Mouse (Mus musculus): ENCODE results near the gene Pcsk5. TPM values are rescaled to one million over a fixed set of nuclear protein-coding genes. Genes with fewer than 3 reads are reported as not detected.

The Pcsk5 gene
- polyA plus RNA-seq, 1 experiment from 2014 or later, result not detected

DNA sequence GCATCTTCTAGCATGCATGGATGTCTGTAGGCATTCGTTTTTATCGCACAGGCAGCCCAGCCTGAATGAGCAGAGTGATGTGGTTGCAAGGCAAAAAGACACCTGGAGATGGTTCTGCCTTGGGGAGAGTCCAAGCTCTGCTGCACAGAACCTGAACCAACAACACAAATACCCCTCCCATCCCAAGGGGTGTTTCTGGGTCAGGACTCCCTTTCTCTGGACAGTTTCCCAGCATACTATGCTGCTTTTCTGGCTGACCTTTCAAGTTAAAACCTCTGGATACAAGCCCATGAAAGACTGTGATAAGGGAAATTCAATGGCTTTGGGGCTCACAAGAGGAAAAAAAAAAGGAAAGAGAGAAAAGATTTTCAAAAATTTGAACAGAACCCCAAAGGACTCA lies 6.1 kb downstream of the Pcsk5 start:
- no peaks in the 10 kb centered on the region for H3K36me3 ChIP-seq (ENCODE audit: inconsistent target)
- no peaks in the 10 kb centered on the region for H3K79me2 ChIP-seq (ENCODE audit: inconsistent target)
- no peak overlapping the region for H3K27ac ChIP-seq
- WGBS (ENCODE audit: missing documents), result 90% methylated on average over 2 of the region's 2 CpGs
- H3K4me3 ChIP-seq (ENCODE audit: inconsistent target), result no peak overlapping the region

DNA sequence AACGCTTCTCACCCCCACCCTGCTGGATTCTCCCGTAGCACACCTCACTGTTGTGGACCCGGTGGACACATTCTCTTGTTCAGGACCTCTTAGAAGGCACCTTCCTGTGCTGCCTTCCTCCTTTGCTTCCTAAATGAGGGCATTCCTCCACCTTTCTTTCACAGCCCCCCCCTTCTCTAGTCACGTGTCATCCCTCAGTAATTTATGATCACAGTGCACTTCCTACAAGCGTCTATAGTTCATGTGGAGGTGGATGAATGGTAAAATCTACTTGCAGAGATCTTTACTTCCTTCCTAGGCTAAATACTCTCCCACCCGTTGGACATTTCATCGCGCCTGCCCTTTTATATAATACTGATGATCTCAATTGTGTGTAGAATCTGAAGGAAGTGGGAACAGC lies 9.0 kb downstream of the Pcsk5 start:
- no peak overlapping the region for H3K4me3 ChIP-seq (ENCODE audit: inconsistent target)
- H3K36me3 ChIP-seq (ENCODE audit: inconsistent target), result no peaks in the 10 kb centered on the region
- H3K79me2 ChIP-seq (ENCODE audit: inconsistent target), result no peaks in the 10 kb centered on the region
- no peak overlapping the region for H3K27ac ChIP-seq
- WGBS (ENCODE audit: missing documents), result 6% methylated on average over 8 of the region's 8 CpGs

DNA sequence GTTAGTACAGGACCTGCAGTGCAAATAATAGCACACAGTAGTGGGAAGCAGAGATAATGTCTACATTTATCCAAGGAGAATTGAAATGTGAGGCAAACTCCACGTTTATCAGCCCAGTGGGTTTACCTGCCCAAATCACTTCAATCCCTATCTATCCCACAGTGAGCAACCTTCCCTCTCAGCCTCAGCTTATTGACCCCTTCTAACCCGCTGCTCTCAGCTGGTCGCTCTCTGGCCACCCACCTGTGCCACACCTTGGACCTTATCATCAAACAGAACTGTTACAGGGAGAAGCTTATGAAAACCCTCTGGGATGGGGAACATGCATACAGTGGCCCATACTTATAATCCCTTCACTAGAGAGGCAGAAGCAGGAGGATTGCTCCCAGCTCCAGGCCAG lies 10.7 kb downstream of the Pcsk5 start:
- Histone ChIP-seq H3K4me3 (ENCODE audit: inconsistent target) (no peak overlapping the region), H3K79me2 (ENCODE audit: inconsistent target) (no peaks in the 10 kb centered on the region), H3K27ac (no peak overlapping the region), H3K36me3 (ENCODE audit: inconsistent target) (no peaks in the 10 kb centered on the region)
- 92% methylated on average over 3 of the region's 3 CpGs for WGBS (ENCODE audit: missing documents)

DNA sequence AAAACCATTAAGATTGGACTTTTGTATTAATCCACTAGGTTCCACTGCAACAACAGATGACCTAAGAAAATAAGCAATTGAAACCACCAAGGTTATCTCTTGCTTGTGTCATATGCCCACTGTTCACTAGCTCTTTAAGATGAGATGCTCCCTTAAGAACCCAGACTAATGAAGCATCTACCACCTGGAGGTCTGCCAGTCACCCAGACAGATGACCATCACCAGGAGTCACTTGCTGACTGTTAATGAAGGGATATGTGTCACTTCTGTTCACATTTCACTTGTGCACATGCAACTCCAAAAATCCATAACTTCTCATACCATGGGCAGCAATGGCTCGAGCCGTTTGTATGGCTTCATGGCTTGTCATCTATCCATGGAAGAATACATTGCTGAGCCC lies 17.4 kb downstream of the Pcsk5 start:
- no peaks in the 10 kb centered on the region for H3K36me3 ChIP-seq (ENCODE audit: inconsistent target)
- no peak overlapping the region for H3K4me3 ChIP-seq (ENCODE audit: inconsistent target)
- WGBS (ENCODE audit: missing documents), result 83% methylated on average over 2 of the region's 2 CpGs
- no peaks in the 10 kb centered on the region for H3K79me2 ChIP-seq (ENCODE audit: inconsistent target)
- H3K27ac ChIP-seq, result no peak overlapping the region

DNA sequence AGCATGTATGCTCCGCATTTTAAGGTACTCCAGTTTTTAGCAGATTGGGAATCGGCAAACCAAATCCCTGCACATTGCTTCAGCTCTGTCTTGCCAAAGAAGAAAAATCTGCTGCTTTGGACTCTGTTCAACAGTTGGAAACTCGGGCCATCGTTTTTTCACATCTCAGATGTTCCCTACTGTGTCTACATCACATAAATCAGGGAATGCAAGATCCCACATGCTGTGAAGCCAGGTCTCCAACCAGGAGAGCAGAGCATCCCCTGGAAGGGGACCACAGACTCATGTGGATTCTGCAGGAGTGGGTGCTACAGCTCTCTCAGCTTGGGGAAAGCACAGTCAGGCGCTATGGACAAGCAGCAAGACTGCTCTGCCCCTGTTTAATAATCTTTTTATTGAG lies 18.4 kb downstream of the Pcsk5 start:
- H3K27ac ChIP-seq, result no peak overlapping the region
- WGBS (ENCODE audit: missing documents), result 80% methylated on average over 5 of the region's 5 CpGs
- H3K36me3 ChIP-seq (ENCODE audit: inconsistent target), result no peaks in the 10 kb centered on the region
- H3K4me3 ChIP-seq (ENCODE audit: inconsistent target), result no peak overlapping the region
- no peaks in the 10 kb centered on the region for H3K79me2 ChIP-seq (ENCODE audit: inconsistent target)

DNA sequence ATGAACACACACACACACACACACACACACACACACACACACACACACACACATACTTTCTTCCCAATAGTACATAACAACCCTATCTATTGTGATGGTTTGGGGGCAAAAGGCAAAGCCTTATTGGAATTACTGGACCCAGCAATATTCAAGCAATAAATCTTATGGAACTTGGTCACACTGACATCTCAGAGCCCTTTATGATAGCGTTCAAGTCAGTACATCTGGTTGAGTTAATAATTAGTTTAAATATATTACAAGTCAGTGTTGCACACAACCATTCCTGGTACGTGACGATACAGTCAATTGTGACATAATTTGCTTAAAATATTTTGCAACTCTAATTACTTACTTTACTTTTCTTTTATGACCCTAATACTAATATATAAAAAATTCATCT lies 22.4 kb downstream of the Pcsk5 start:
- Histone ChIP-seq H3K36me3 (ENCODE audit: inconsistent target) (no peaks in the 10 kb centered on the region), H3K4me3 (ENCODE audit: inconsistent target) (no peak overlapping the region), H3K79me2 (ENCODE audit: inconsistent target) (no peaks in the 10 kb centered on the region), H3K27ac (no peak overlapping the region)
- 81% methylated on average over 3 of the region's 3 CpGs for WGBS (ENCODE audit: missing documents)

DNA sequence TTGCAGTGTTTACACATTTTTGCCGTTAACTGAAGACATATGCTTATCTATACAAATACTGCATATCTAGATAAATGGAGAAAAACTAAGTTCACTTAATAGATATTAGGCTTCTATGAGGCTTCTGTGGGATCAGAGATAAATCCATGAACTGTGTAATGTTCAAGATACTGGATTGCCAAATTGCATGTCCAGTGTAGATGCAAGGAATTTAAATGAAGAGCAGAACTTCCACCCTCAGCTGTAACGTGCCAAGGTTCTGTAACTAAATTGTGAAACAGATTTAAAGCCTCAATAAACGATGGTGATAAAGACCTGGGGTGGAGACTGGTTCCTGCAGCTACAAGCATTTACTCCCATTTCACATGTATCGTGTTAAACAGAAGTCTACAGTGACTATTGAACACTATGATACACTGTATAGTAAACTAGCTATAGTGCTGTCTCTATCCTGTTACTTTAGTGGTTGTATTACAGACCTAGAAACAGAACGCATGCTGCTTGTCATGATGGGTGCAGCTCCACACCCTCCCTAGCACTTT lies 23.9 kb downstream of the Pcsk5 start:
- Histone ChIP-seq H3K79me2 (ENCODE audit: inconsistent target) (no peaks in the 10 kb centered on the region), H3K27ac (no peak overlapping the region), H3K36me3 (ENCODE audit: inconsistent target) (no peaks in the 10 kb centered on the region), H3K4me3 (ENCODE audit: inconsistent target) (no peak overlapping the region)
- 90% methylated on average over 5 of the region's 5 CpGs for WGBS (ENCODE audit: missing documents)

DNA sequence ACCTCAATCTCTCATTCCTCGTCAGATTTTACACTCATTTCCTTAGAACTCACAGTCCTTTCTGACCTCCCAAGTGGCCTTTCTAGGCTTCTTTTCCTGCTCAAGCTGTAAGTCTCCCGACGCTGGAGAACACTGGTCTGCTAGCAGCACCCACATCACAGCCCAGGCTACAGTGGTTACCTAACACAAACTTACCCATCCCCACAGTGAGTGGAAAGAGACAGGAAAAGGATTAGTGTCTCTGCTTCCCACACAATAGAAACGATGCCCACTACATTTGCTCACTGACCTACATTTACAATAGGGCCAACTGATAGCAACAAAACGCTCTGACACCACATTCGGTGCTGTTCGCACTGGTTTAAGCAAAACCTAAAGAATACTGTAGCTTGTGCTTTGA lies 24.8 kb downstream of the Pcsk5 start:
- WGBS (ENCODE audit: missing documents), result 75% methylated on average over 7 of the region's 7 CpGs
- H3K4me3 ChIP-seq (ENCODE audit: inconsistent target), result no peak overlapping the region
- no peaks in the 10 kb centered on the region for H3K79me2 ChIP-seq (ENCODE audit: inconsistent target)
- H3K27ac ChIP-seq, result no peak overlapping the region
- H3K36me3 ChIP-seq (ENCODE audit: inconsistent target), result no peaks in the 10 kb centered on the region

DNA sequence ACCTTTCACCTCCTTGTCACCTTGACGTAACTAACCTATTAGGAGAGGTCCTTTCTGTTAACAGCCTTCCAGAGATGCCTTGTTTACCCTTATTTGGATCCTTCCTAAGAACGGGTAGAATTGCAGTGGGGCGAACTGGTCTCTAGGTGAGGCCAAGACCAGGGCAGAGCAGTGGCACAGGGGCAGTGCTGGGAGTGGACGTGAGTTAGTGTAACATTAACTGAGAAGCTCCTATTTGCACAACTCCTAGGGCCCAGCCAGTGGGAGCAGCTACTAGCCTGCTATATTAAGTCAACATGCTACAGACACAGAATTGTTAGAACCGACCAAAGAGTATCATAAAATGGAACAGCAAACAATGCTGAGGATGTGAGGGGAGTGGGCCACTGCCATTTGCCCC lies 30.8 kb downstream of the Pcsk5 start:
- no peaks in the 10 kb centered on the region for H3K36me3 ChIP-seq (ENCODE audit: inconsistent target)
- 95% methylated on average over 5 of the region's 5 CpGs for WGBS (ENCODE audit: missing documents)
- no peaks in the 10 kb centered on the region for H3K79me2 ChIP-seq (ENCODE audit: inconsistent target)
- H3K4me3 ChIP-seq (ENCODE audit: inconsistent target), result no peak overlapping the region
- H3K27ac ChIP-seq, result no peak overlapping the region

DNA sequence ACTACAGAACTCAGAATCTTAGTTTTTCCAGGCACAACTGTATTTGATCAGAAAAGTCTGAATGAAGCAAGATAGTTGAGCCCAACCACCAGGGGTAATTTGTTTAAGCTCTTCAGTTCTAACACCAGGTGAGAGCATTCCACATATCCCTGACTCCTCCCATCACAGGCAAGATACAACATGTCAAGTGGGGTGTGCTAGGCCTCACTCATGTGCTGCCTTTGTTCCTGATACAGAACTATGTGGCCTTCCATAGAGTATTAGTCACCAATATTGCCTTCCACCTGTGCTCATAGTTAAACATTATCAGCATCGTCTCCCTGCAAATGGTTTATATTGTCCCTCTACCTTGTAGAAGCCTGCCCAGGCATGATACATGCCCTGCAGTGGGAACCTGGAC lies 36.6 kb downstream of the Pcsk5 start:
- H3K27ac ChIP-seq, result no peak overlapping the region
- 82% methylated on average over 1 of the region's 1 CpGs for WGBS (ENCODE audit: missing documents)
- no peaks in the 10 kb centered on the region for H3K36me3 ChIP-seq (ENCODE audit: inconsistent target)
- H3K79me2 ChIP-seq (ENCODE audit: inconsistent target), result no peaks in the 10 kb centered on the region
- H3K4me3 ChIP-seq (ENCODE audit: inconsistent target), result no peak overlapping the region

DNA sequence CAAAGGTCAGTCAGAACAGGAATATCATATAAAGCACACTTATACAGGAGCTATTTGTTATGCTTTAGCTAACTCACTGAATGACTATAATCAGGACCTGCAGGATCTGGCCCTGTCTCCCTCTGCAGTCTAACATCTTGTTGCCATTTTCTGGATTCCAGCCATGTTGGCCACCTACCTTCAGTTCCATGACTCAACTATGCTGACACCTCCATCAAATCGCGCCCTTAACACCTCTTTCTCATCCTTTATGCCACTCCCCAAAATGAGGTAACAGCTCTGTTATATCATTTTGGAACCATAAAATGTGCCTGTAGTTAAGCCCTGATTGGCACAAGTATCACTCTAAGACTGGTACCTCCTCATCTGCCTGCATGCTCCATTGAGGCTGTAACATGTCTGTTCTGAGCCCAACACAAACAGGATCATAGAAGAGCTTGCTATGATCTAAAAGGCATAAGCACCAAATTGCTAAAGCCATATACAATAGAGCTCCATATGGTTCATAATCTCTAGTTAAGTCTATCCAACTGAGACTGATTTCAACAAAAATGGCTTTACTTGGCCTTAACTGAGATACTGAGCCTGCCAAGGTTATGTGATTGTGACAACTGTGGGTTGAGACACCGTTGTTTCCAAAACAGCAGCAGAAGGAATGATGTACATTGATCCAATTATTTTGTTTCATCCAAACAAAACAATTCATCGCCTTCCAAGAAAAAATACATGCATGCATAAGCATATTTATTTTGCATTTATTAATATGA lies 37.8 kb downstream of the Pcsk5 start:
- Histone ChIP-seq H3K79me2 (ENCODE audit: inconsistent target) (no peaks in the 10 kb centered on the region), H3K36me3 (ENCODE audit: inconsistent target) (no peaks in the 10 kb centered on the region), H3K4me3 (ENCODE audit: inconsistent target) (no peak overlapping the region), H3K27ac (no peak overlapping the region)
- WGBS (ENCODE audit: missing documents), result 95% methylated on average over 4 of the region's 4 CpGs

DNA sequence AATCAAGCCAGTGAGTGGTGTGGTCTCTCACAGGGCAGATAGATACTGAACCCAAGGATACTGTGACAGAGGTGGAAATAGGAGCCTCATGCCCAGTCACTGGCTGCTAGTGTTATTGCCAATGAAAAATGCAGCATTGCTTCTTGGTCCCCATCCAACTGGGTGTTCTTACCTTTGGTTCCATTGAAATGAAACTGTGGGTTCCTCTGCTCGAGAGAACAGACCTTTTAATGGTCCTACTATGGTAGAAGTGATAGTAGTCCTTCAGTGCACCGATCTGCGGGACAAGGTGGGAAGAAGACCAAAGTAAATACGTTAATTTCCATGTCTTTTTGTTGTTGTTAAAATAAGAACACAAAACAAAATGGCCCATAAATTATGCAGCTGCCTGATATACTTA lies 44.0 kb downstream of the Pcsk5 start:
- no peaks in the 10 kb centered on the region for H3K79me2 ChIP-seq (ENCODE audit: inconsistent target)

DNA sequence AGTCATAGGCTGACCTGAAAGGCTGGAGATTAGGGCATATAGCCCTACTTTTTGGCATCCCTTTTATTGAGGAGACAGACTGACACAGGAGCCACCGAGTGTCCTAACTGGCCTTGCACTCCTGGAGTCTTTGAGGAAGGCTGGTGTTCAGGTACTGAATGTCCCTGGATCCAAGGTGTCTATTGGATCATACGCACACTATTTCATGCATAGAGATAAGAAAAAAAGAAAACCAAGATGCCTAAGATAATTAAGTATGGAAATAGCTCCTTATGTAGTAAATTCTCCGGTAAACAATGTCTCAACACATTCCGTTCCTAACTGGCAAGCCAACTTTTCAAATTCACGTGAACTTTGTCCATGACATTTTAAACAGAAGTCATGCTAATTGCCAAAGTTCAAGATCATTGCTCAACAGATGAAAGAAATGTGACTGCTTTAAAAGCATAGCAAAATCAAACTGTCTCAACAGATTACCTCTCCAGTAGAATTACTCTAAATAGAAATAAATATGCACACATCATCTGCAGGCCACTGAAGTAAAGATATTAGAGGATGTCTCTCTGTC lies 45.9 kb downstream of the Pcsk5 start:
- Histone ChIP-seq H3K27ac (no peak overlapping the region), H3K4me3 (ENCODE audit: inconsistent target) (no peak overlapping the region), H3K36me3 (ENCODE audit: inconsistent target) (no peaks in the 10 kb centered on the region), H3K79me2 (ENCODE audit: inconsistent target) (no peaks in the 10 kb centered on the region)
- WGBS (ENCODE audit: missing documents), result 94% methylated on average over 5 of the region's 5 CpGs

More for the DNA sequence above, 44.0 kb downstream of the Pcsk5 start:
- Histone ChIP-seq H3K27ac (no peak overlapping the region), H3K4me3 (ENCODE audit: inconsistent target) (no peak overlapping the region), H3K36me3 (ENCODE audit: inconsistent target) (no peaks in the 10 kb centered on the region)
- WGBS (ENCODE audit: missing documents), result 75% methylated on average over 4 of the region's 4 CpGs

DNA sequence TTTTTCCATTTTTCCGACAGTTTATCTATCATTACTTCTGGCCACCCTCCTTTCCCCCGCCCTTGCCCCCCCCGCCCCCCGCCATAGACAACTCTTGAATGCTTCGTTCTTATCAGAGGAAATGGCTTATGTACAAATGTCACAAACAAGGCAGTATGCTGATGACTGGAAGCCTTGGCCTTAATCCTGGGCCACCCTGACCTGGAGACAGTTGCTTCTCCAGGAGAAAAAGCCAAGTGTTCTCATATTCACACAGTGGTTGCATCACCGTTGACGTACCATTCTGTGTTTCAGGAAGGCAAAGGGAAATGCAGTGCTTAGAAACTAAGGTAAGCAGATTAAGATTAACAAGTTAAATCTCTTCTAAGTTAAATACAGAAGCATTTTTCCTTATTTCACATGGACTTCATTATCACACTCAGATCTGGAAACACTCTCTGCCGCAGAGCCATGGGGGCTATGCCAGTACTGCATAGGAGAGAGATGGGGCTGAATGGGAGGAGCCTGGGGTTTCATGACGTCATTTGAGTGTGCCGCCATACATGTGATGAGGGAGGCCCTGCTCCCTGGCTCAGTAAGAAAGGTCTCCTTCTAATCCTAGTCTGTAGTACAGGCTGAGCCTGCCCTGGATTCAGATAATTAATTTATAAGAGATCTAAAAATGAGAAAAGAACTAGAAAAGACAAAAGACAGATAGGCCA lies 48.7 kb downstream of the Pcsk5 start:
- H3K36me3 ChIP-seq (ENCODE audit: inconsistent target), result no peaks in the 10 kb centered on the region
- no peak overlapping the region for H3K27ac ChIP-seq
- no peaks in the 10 kb centered on the region for H3K79me2 ChIP-seq (ENCODE audit: inconsistent target)
- H3K4me3 ChIP-seq (ENCODE audit: inconsistent target), result no peak overlapping the region
- WGBS (ENCODE audit: missing documents), result 86% methylated on average over 7 of the region's 10 CpGs

DNA sequence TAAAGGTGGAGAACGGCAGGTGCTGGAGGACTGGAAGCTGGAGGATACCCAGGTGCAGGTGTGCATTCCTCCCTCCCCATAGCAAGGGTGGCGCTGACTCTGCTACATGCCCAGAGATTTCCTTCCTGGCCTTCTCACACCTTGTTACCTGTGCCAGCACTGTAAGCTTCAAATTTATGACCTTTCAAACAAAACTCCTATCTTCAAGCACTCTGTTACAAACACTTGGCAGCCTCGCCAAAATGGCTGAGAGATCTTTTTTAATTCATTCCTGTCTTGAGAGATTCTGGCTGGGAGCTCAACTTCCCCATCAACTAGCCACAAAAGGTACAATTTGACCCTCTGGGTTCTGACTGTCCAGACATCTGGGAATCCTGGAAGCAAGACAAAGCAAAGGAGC lies 50.7 kb downstream of the Pcsk5 start:
- WGBS (ENCODE audit: missing documents), result 79% methylated on average over 3 of the region's 3 CpGs

More for the DNA sequence above, 50.7 kb downstream of the Pcsk5 start:
- H3K4me3 ChIP-seq (ENCODE audit: inconsistent target), result no peak overlapping the region
- H3K36me3 ChIP-seq (ENCODE audit: inconsistent target), result no peaks in the 10 kb centered on the region
- H3K27ac ChIP-seq, result no peak overlapping the region
- H3K79me2 ChIP-seq (ENCODE audit: inconsistent target), result no peaks in the 10 kb centered on the region
